Mouse (Mus musculus) lung, postnatal 0 days (tissue): ENCODE measurements around the gene Sorl1.

Experiments
- CTCF ChIP-seq: IDR thresholded peaks from 2 replicates; pipeline ENCODE4 v1.5.1; 2016; ENCODE audit warnings: antibody characterized with exemption, mild to moderate bottlenecking
- EP300 ChIP-seq: IDR thresholded peaks from 2 replicates; pipeline ENCODE4 v1.6.1; 2016; ENCODE audit warnings: antibody characterized with exemption, mild to moderate bottlenecking, control low read depth

- TF ChIP-seq CTCF (no peak), EP300 (no peak)
Measured at GRCm38 (mm10) chr9:41984306-41984705, 139.8 kb downstream of the Sorl1 start.
